Mouse (Mus musculus): Measurements from ENCODE around the gene Filip1l. TPM values are rescaled to one million over a fixed set of nuclear protein-coding genes. Genes with fewer than 3 reads are reported as not detected.

The Filip1l gene
- 1.9 and 7.4 TPM in 2 replicates for total RNA-seq (2012; rRNA removed)

DNA sequence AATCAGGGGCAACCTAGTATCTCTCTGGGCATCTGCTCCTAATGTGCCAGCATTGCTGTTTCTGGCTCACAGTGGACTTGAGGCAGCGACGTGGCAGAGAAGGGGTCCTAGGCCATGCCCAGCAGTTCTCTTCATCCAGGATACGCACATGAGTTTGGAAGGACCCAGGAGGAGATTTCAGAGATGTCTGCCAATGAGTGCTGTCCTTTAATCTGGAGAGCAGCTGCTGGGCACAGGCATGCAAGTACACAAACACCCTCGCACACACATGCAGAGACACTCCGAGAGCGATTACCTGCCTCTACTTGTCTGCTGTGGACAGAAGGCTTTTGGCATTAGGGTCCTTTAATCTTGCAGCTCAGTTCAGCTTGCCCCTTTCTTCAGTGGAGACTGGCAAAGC is at the start of gene Filip1l:
Filip1l (plus strand) TSS at position 343 of the 400 bp plus-strand sequence.
- Histone ChIP-seq H3K36me3 (ENCODE audit: control insufficient read depth, insufficient read depth, low read length, poor library complexity, severe bottlenecking) (no peaks in the 10 kb centered on the region), H3K4me3 (ENCODE audit: insufficient read depth in 1 of 2, low read depth in 1 of 2, low read length in 2 of 2, poor library complexity in 1 of 2, severe bottlenecking in 1 of 2) (no peak within 1 kb of the TSS), H3K9me3 (ENCODE audit: control insufficient read depth, insufficient read depth, low read depth, low read length) (no peaks in the 10 kb centered on the region), H3K27ac (ENCODE audit: insufficient read depth, low read depth, low read length, poor library complexity, severe bottlenecking) (no peak within 1 kb of the TSS), H3K4me1 (ENCODE audit: control insufficient read depth in 2 of 2, insufficient read depth in 2 of 2, low read length in 2 of 2, poor library complexity in 1 of 2) (no peaks in the 10 kb centered on the region), H3K9ac (ENCODE audit: insufficient read depth, low read depth, low read length, poor library complexity, severe bottlenecking) (no peak within 1 kb of the TSS)
- no peak for TF ChIP-seq CHD2 (IDR thresholded peaks at IDR 0.05; ENCODE audit: low read depth, low read length)
- TF ChIP-seq ZC3H11A (IDR thresholded peaks at IDR 0.05; ENCODE audit: borderline replicate concordance, low read depth, low read length): no peak
- no peak for TF ChIP-seq HCFC1 (IDR thresholded peaks at IDR 0.05; ENCODE audit: borderline replicate concordance, insufficient read depth, low read length)
- TF ChIP-seq ZNF384 (IDR thresholded peaks at IDR 0.05; ENCODE audit: low read depth, low read length): no peak
- DNase-seq (ENCODE audit: low read depth, low spot score): no peak
- in situ Hi-C loops (cut with MboI; ENCODE audit: low sequenced_read_pairs in 2 of 2, unreplicated experiment in 2 of 2): no loop called here

DNA sequence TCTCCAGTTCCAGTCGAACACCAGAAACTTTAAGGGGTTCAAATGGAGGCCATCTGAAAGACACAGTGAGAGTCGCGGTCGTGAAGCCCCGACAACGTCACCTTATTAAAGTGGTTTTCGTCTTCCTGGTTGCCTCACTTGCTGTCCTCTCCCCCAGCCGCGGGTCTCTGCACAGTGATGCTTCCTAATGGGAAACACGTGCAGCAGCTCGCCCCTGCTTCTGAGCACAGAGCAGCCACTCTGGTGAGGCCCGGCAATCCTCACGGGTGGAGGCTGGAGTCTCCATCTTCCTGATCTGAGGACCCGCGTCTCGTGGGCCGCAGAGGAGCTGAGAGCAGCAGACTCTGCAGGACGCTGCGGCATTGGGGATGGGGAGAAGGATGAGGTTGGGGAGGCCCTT is 49.2 kb upstream of the Filip1l start:
- Histone ChIP-seq H3K4me3 (ENCODE audit: insufficient read depth in 1 of 2, low read depth in 1 of 2, low read length in 2 of 2, poor library complexity in 1 of 2, severe bottlenecking in 1 of 2) (no peak overlapping the region), H3K27ac (ENCODE audit: insufficient read depth, low read depth, low read length, poor library complexity, severe bottlenecking) (no peak overlapping the region), H3K9ac (ENCODE audit: insufficient read depth, low read depth, low read length, poor library complexity, severe bottlenecking) (no peak overlapping the region), H3K36me3 (ENCODE audit: control insufficient read depth, insufficient read depth, low read length, poor library complexity, severe bottlenecking) (no peaks in the 10 kb centered on the region; the same call in none of the 2 replicates), H3K4me1 (ENCODE audit: control insufficient read depth in 2 of 2, insufficient read depth in 2 of 2, low read length in 2 of 2, poor library complexity in 1 of 2) (peaks cover 0 to 4% of the 10 kb centered on the region in 2 experiments; a peak in 1 of 4 replicates), H3K9me3 (ENCODE audit: control insufficient read depth, insufficient read depth, low read depth, low read length) (no peaks in the 10 kb centered on the region)
- TF ChIP-seq ZC3H11A (IDR thresholded peaks at IDR 0.05; ENCODE audit: borderline replicate concordance, low read depth, low read length): no peak
- DNase-seq (ENCODE audit: low read depth, low spot score): no peak
- in situ Hi-C loops (cut with MboI; ENCODE audit: low sequenced_read_pairs in 2 of 2, unreplicated experiment in 2 of 2): no loop called here

DNA sequence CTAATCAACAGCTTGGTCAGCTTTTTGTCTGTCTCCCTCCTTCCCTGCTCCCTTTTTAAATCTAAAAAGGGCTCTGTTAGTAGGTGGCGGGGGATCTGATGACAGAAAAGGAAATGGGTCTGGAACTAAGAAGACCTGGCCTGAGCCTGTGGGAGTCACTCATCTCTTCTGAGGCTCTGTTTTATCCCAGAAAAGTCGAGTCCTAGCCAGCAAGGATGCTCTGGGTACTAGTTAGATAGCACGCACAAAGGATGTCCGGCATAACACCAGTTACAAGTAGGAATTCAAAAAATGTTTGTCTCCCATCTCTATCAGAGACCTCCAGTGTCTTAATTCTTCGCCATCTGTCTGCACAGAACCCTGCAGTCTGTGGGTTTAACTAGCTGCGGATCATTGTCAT is 47.4 kb upstream of the Filip1l start:
- DNase-seq (ENCODE audit: low read depth, low spot score): no peak
- Histone ChIP-seq H3K4me1 (ENCODE audit: control insufficient read depth in 2 of 2, insufficient read depth in 2 of 2, low read length in 2 of 2, poor library complexity in 1 of 2) (peaks cover 0 to 4% of the 10 kb centered on the region in 2 experiments; a peak in 1 of 4 replicates), H3K36me3 (ENCODE audit: control insufficient read depth, insufficient read depth, low read length, poor library complexity, severe bottlenecking) (no peaks in the 10 kb centered on the region; the same call in none of the 2 replicates), H3K9ac (ENCODE audit: insufficient read depth, low read depth, low read length, poor library complexity, severe bottlenecking) (no peak overlapping the region), H3K4me3 (ENCODE audit: insufficient read depth in 1 of 2, low read depth in 1 of 2, low read length in 2 of 2, poor library complexity in 1 of 2, severe bottlenecking in 1 of 2) (no peak overlapping the region), H3K27ac (ENCODE audit: insufficient read depth, low read depth, low read length, poor library complexity, severe bottlenecking) (no peak overlapping the region), H3K9me3 (ENCODE audit: control insufficient read depth, insufficient read depth, low read depth, low read length) (no peaks in the 10 kb centered on the region)
- in situ Hi-C loops (cut with MboI; ENCODE audit: low sequenced_read_pairs in 2 of 2, unreplicated experiment in 2 of 2): no loop called here
- TF ChIP-seq ZC3H11A (IDR thresholded peaks at IDR 0.05; ENCODE audit: borderline replicate concordance, low read depth, low read length): no peak
- no peak for TF ChIP-seq HCFC1 (IDR thresholded peaks at IDR 0.05; ENCODE audit: borderline replicate concordance, insufficient read depth, low read length)
- no peak for TF ChIP-seq CHD2 (IDR thresholded peaks at IDR 0.05; ENCODE audit: low read depth, low read length)
- no peak for TF ChIP-seq MAFK (IDR thresholded peaks at IDR 0.05; ENCODE audit: insufficient read depth, low read depth, low read length)
- no peak for TF ChIP-seq ZNF384 (IDR thresholded peaks at IDR 0.05; ENCODE audit: low read depth, low read length)

DNA sequence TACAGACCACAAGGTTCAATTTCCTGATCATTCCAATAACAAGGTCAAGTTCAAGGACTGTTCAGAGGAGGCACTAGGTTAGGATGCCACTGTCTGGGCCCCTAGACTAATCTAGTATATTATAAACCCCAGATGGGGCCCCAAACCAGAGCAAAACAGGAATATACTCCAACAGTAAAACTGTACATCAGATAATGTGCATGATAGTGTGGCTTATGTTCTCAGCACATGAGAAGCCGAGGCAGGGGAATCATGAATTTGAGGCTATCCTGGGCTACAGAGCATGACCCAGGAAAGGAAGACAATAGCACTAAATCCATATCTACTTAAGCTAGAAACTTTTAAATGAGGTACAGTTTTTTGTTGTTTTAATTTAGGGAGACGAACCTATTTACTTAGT is 40.8 kb upstream of the Filip1l start:
- Histone ChIP-seq H3K9me3 (ENCODE audit: control insufficient read depth, insufficient read depth, low read depth, low read length) (no peaks in the 10 kb centered on the region), H3K9ac (ENCODE audit: insufficient read depth, low read depth, low read length, poor library complexity, severe bottlenecking) (no peak overlapping the region), H3K27ac (ENCODE audit: insufficient read depth, low read depth, low read length, poor library complexity, severe bottlenecking) (no peak overlapping the region), H3K4me3 (ENCODE audit: insufficient read depth in 1 of 2, low read depth in 1 of 2, low read length in 2 of 2, poor library complexity in 1 of 2, severe bottlenecking in 1 of 2) (no peak overlapping the region), H3K4me1 (ENCODE audit: control insufficient read depth in 2 of 2, insufficient read depth in 2 of 2, low read length in 2 of 2, poor library complexity in 1 of 2) (no peaks in the 10 kb centered on the region), H3K36me3 (ENCODE audit: control insufficient read depth, insufficient read depth, low read length, poor library complexity, severe bottlenecking) (no peaks in the 10 kb centered on the region; the same call in 1 of the 2 replicates)
- no peak for DNase-seq (ENCODE audit: low read depth, low spot score)
- in situ Hi-C loops (cut with MboI; ENCODE audit: low sequenced_read_pairs in 2 of 2, unreplicated experiment in 2 of 2): no loop called here
- TF ChIP-seq ZNF384 (IDR thresholded peaks at IDR 0.05; ENCODE audit: low read depth, low read length) (no peak), MAFK (IDR thresholded peaks at IDR 0.05; ENCODE audit: insufficient read depth, low read depth, low read length) (no peak), HCFC1 (IDR thresholded peaks at IDR 0.05; ENCODE audit: borderline replicate concordance, insufficient read depth, low read length) (no peak)

DNA sequence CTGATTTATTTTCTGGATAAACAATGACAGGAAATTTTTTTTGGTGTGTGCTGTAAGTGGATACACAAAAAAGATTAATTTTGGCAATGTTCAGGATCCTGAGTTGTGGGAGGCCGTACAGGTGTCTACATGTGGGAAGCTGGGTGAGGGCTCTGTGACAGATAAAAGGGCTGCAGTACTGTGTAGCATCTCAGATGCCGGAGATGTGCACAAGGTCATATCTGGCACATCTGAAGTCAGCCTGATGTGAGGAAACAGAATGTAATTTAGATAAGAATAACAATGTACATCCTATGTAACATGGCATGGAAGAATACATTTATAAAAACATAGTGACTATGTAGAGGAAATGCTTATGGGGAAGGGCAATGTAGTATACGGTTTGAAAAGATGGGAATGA is 39.4 kb upstream of the Filip1l start:
- in situ Hi-C loops (cut with MboI; ENCODE audit: low sequenced_read_pairs in 2 of 2, unreplicated experiment in 2 of 2): no loop called here
- no peak for DNase-seq (ENCODE audit: low read depth, low spot score)
- H3K9me3 ChIP-seq (ENCODE audit: control insufficient read depth, insufficient read depth, low read depth, low read length): no peaks in the 10 kb centered on the region

More for the DNA sequence above, 39.4 kb upstream of the Filip1l start:
- no peaks in the 10 kb centered on the region for H3K36me3 ChIP-seq (ENCODE audit: control insufficient read depth, insufficient read depth, low read length, poor library complexity, severe bottlenecking)
- H3K9ac ChIP-seq (ENCODE audit: insufficient read depth, low read depth, low read length, poor library complexity, severe bottlenecking): no peak overlapping the region
- no peak overlapping the region for H3K4me3 ChIP-seq (ENCODE audit: insufficient read depth in 1 of 2, low read depth in 1 of 2, low read length in 2 of 2, poor library complexity in 1 of 2, severe bottlenecking in 1 of 2)
- no peak for TF ChIP-seq ZNF384 (IDR thresholded peaks at IDR 0.05; ENCODE audit: low read depth, low read length)
- TF ChIP-seq ZC3H11A (IDR thresholded peaks at IDR 0.05; ENCODE audit: borderline replicate concordance, low read depth, low read length): no peak
- TF ChIP-seq CHD2 (IDR thresholded peaks at IDR 0.05; ENCODE audit: low read depth, low read length): no peak
- TF ChIP-seq HCFC1 (IDR thresholded peaks at IDR 0.05; ENCODE audit: borderline replicate concordance, insufficient read depth, low read length): no peak
- no peak for TF ChIP-seq MAFK (IDR thresholded peaks at IDR 0.05; ENCODE audit: insufficient read depth, low read depth, low read length)
- H3K4me1 ChIP-seq (ENCODE audit: control insufficient read depth in 2 of 2, insufficient read depth in 2 of 2, low read length in 2 of 2, poor library complexity in 1 of 2): no peaks in the 10 kb centered on the region
- no peak overlapping the region for H3K27ac ChIP-seq (ENCODE audit: insufficient read depth, low read depth, low read length, poor library complexity, severe bottlenecking)
